Mouse (Mus musculus): ENCODE results near the gene Ube2o.

DNA sequence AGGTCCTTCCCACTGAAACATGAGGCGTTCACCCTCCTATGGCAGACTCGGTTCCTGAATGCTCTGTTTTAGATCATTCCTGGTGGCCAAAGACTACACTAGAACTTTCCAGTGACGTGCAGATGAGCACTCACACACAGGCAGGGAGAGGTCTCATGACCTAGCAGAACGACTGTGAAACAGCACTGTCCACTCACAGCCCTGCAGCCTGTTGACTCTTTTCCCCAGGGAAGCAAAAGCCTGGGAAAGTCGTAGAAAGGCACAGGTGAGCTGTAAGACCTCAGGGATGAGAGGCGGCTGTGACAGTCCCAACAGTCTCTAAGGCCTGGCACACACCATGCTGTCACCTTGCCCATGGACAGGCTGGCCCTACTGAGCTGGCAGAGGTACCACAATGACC is 24.9 kb downstream of the Ube2o start:
- TF ChIP-seq CTCF (IDR thresholded peaks at IDR 0.05; ENCODE audit: control insufficient read depth, insufficient read depth, insufficient read length) (no peak), USF1 (IDR thresholded peaks at IDR 0.05; ENCODE audit: low read depth) (no peak), MAX (IDR thresholded peaks at IDR 0.05) (no peak), CEBPB (IDR thresholded peaks at IDR 0.05; ENCODE audit: low read depth) (no peak)
